Mouse (Mus musculus): ENCODE data around the gene Ccdc125. TPM values are rescaled to one million over a fixed set of nuclear protein-coding genes. Genes with fewer than 3 reads are reported as not detected.
A peak's percentile ranks its signal among the peaks of the same experiment; 100 is the strongest.

Ccdc125 gene
- polyA plus RNA-seq (2012; fragmentation: generic; extraction: Trizol), result 0.17 TPM

DNA sequence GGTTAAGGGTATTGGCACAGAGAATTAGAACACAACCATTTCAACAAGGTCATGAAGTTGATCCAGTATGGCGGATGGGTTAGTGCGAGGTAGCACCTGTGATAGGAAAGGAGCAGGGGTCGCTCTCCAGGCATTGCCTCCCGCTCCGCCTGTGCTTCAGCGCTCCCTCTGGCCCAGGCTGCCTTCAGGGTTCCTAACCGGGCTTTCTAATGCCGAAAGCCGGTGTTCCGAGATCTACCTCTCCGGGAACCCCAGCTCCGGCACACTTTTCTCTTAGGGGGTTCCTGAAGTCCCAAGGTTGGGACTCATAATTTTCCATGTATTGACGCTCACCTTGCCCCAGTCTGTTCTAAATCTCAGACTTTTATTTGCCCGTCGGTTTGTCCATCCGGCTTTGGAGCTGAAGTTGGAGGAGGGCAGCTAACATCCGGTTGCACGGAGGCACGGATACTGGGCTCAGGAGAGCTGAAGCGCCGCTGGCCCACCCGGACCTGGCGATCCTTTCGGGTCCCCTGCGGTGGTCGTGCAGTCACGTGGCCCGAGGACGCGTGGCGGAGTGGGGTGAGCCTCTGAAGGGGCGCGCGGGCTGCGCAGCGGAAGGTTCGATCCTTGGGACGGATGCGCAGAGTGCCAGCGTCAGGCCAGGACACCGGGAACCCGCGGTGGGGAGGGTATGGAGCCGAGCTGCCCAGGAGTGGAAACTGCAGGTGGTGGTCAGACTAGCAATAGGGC, at the start of gene Ccdc125:
Ccdc125 (plus strand) TSS at position 427 of the 732 bp plus-strand sequence.
- Histone ChIP-seq H3K4me2 (ENCODE audit: low read depth) (no peak within 1 kb of the TSS), H3K4me3 (no peak within 1 kb of the TSS), H3K79me2 (ENCODE audit: control insufficient read depth, insufficient read depth) (no peaks in the 10 kb centered on the region), H3K27me3 (ENCODE audit: control insufficient read depth, insufficient read depth, insufficient read length) (no peaks in the 10 kb centered on the region), H3ac (ENCODE audit: control insufficient read depth, insufficient read length) (no peak within 1 kb of the TSS), H3K36me3 (ENCODE audit: control insufficient read depth, insufficient read depth) (peaks cover 4% of the 10 kb centered on the region)
- TF ChIP-seq SRF (IDR thresholded peaks at IDR 0.05; ENCODE audit: control insufficient read depth, insufficient read length, low read depth) (no peak), USF1 (IDR thresholded peaks at IDR 0.05; ENCODE audit: low read depth) (no peak), MAX (IDR thresholded peaks at IDR 0.05; ENCODE audit: low read depth) (no peak), TCF12 (IDR thresholded peaks at IDR 0.05; ENCODE audit: insufficient read depth, poor library complexity, severe bottlenecking) (no peak), CEBPB (IDR thresholded peaks at IDR 0.05; ENCODE audit: insufficient read depth, poor library complexity, severe bottlenecking) (no peak), TCF3 (IDR thresholded peaks at IDR 0.05; ENCODE audit: insufficient read length, low read depth) (no peak), POLR2AphosphoS2 (IDR thresholded peaks at IDR 0.05; ENCODE audit: insufficient read length, low read depth) (no peak), REST (IDR thresholded peaks at IDR 0.05; ENCODE audit: insufficient read depth, insufficient read length) (no peak), MYOG (IDR thresholded peaks at IDR 0.05; ENCODE audit: control insufficient read depth in 1 of 3, insufficient read depth in 1 of 3, insufficient read length in 2 of 3, low read depth in 2 of 3) (no peak), POLR2A (IDR thresholded peaks at IDR 0.05; ENCODE audit: insufficient read length, low read depth) (no peak), MYOD1 (IDR thresholded peaks at IDR 0.05; ENCODE audit: control insufficient read depth in 1 of 3, insufficient read length in 2 of 3, low read depth in 2 of 3) (no peak)

DNA sequence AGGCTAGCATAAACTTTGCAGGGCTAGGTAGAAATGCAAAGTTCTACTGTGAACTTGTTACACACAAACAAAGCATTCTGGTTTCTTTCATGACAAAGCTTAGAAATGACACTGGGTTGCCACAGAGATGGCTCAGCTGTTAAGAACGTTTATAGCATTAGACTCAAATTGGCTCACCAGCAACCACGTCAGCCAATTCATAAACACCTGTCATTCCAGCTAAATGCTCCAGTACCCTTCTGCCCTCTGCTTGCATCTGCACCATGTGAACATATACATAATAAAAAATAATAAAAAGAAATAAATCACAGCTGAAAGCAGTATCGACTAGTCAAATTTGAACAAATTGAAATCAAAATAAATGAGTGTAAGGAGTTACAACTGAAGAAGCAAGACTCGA, 47.3 kb upstream of the Ccdc125 start:
- Histone ChIP-seq H3K36me3 (ENCODE audit: control insufficient read depth, insufficient read depth) (peaks cover 45% of the 10 kb centered on the region), H3K79me2 (ENCODE audit: control insufficient read depth, insufficient read depth) (no peaks in the 10 kb centered on the region), H3K27me3 (ENCODE audit: control insufficient read depth, insufficient read depth, insufficient read length) (no peaks in the 10 kb centered on the region), H3K4me2 (ENCODE audit: low read depth) (no peak overlapping the region), H3K4me3 (no peak overlapping the region), H3ac (ENCODE audit: control insufficient read depth, insufficient read length) (no peak overlapping the region)
- TF ChIP-seq POLR2AphosphoS2 (IDR thresholded peaks at IDR 0.05; ENCODE audit: insufficient read length, low read depth) (no peak), MYOG (IDR thresholded peaks at IDR 0.05; ENCODE audit: control insufficient read depth in 1 of 3, insufficient read depth in 1 of 3, insufficient read length in 2 of 3, low read depth in 2 of 3) (peak in 1 of 3 experiments; percentile 57), USF1 (IDR thresholded peaks at IDR 0.05; ENCODE audit: low read depth) (no peak), MYOD1 (IDR thresholded peaks at IDR 0.05; ENCODE audit: control insufficient read depth in 1 of 3, insufficient read length in 2 of 3, low read depth in 2 of 3) (peak in 2 of 3 experiments; percentile 13 to 59), POLR2A (IDR thresholded peaks at IDR 0.05; ENCODE audit: insufficient read length, low read depth) (no peak), CEBPB (IDR thresholded peaks at IDR 0.05; ENCODE audit: insufficient read depth, poor library complexity, severe bottlenecking) (no peak), MAX (IDR thresholded peaks at IDR 0.05; ENCODE audit: low read depth) (no peak), E2F4 (IDR thresholded peaks at IDR 0.05; ENCODE audit: insufficient read depth) (no peak)

DNA sequence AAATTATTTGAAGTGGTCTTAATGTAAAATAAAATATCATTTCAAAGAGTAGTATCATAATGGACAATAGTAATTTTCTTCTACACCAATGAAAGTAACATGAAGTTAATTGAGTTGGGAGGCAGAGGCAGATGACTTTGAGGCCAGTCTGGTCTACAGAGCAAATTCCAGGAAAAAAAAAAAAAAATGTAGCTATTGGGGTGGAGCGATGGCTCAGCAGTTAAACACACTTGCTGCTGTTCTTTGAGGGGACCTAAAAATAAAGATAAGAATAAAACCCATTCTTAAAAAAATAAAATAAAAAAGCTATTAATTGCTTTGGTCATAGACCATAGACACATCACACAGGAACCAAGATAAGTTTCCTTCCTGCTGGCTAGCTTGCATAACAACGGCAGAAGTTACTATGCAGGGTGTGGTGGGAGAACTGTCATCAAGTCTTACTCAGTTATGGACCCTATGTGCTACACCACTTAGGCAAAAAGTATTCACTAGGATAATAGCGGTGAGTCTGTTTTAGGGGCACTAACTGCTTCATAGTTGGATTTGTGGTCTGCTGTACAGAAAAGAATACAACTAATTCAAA, 35.3 kb upstream of the Ccdc125 start:
- H3K27me3 ChIP-seq (ENCODE audit: control insufficient read depth, insufficient read depth, insufficient read length), result no peaks in the 10 kb centered on the region
- H3K4me3 ChIP-seq, result no peak overlapping the region
- TF ChIP-seq POLR2AphosphoS2 (IDR thresholded peaks at IDR 0.05; ENCODE audit: insufficient read length, low read depth) (no peak), SRF (IDR thresholded peaks at IDR 0.05; ENCODE audit: control insufficient read depth, insufficient read length, low read depth) (no peak), MYOD1 (IDR thresholded peaks at IDR 0.05; ENCODE audit: control insufficient read depth in 1 of 3, insufficient read length in 2 of 3, low read depth in 2 of 3) (no peak), POLR2A (IDR thresholded peaks at IDR 0.05; ENCODE audit: insufficient read length, low read depth) (no peak), TCF12 (IDR thresholded peaks at IDR 0.05; ENCODE audit: insufficient read depth, poor library complexity, severe bottlenecking) (no peak), MYOG (IDR thresholded peaks at IDR 0.05; ENCODE audit: control insufficient read depth in 1 of 3, insufficient read depth in 1 of 3, insufficient read length in 2 of 3, low read depth in 2 of 3) (no peak), TCF3 (IDR thresholded peaks at IDR 0.05; ENCODE audit: insufficient read length, low read depth) (no peak), USF1 (IDR thresholded peaks at IDR 0.05; ENCODE audit: low read depth) (no peak), MAX (IDR thresholded peaks at IDR 0.05; ENCODE audit: low read depth) (no peak), CEBPB (IDR thresholded peaks at IDR 0.05; ENCODE audit: insufficient read depth, poor library complexity, severe bottlenecking) (no peak), E2F4 (IDR thresholded peaks at IDR 0.05; ENCODE audit: insufficient read depth) (no peak), REST (IDR thresholded peaks at IDR 0.05; ENCODE audit: insufficient read depth, insufficient read length) (no peak)
- H3K79me2 ChIP-seq (ENCODE audit: control insufficient read depth, insufficient read depth), result no peaks in the 10 kb centered on the region
- peaks cover 69% of the 10 kb centered on the region for H3K36me3 ChIP-seq (ENCODE audit: control insufficient read depth, insufficient read depth)
- H3K4me2 ChIP-seq (ENCODE audit: low read depth), result no peak overlapping the region
- H3ac ChIP-seq (ENCODE audit: control insufficient read depth, insufficient read length), result no peak overlapping the region

DNA sequence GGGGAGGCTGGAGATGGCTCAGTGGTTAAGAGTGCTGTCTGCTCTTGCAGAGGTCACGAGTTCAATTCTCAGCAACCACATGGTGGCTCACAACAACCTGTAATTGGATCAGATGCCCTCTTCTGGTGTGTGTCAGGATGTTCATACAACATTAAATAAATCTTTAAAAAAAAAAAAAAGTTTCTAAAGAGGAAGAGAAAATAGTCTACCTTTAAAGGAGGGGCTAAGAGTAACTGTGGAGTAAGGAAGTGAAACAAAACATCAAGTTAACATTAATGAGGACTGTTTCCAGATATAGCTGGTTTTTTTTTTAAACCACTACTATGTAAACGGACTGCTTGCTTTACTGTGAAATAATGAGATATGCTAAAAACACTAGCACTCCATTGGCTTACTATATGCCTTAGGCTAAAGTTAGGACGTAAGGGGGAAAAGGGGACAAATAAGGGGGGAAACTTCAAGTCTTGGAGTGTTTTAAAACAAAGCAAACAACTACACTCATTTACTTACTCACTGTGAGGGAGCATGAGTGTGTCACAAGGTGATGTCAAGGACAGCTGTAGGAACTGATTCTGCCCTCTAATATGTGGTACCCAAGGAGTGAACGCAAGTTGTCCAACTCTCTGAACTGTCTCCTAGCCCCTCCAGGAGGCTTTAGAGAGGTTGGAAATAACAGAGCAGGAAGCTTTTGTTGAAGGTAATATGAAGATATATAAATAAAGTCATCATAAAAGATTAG, 26.9 kb upstream of the Ccdc125 start:
- TF ChIP-seq E2F4 (IDR thresholded peaks at IDR 0.05; ENCODE audit: insufficient read depth), result no peak
- TF ChIP-seq CEBPB (IDR thresholded peaks at IDR 0.05; ENCODE audit: insufficient read depth, poor library complexity, severe bottlenecking), result no peak
- TF ChIP-seq MAX (IDR thresholded peaks at IDR 0.05; ENCODE audit: low read depth), result no peak
- TF ChIP-seq TCF12 (IDR thresholded peaks at IDR 0.05; ENCODE audit: insufficient read depth, poor library complexity, severe bottlenecking), result no peak
- no peak for TF ChIP-seq MYOD1 (IDR thresholded peaks at IDR 0.05; ENCODE audit: control insufficient read depth in 1 of 3, insufficient read length in 2 of 3, low read depth in 2 of 3)
- TF ChIP-seq POLR2A (IDR thresholded peaks at IDR 0.05; ENCODE audit: insufficient read length, low read depth), result no peak
- TF ChIP-seq REST (IDR thresholded peaks at IDR 0.05; ENCODE audit: insufficient read depth, insufficient read length), result no peak
- TF ChIP-seq USF1 (IDR thresholded peaks at IDR 0.05; ENCODE audit: low read depth), result no peak
- TF ChIP-seq TCF3 (IDR thresholded peaks at IDR 0.05; ENCODE audit: insufficient read length, low read depth), result no peak
- no peak for TF ChIP-seq MYOG (IDR thresholded peaks at IDR 0.05; ENCODE audit: control insufficient read depth in 1 of 3, insufficient read depth in 1 of 3, insufficient read length in 2 of 3, low read depth in 2 of 3)
- no peak for TF ChIP-seq POLR2AphosphoS2 (IDR thresholded peaks at IDR 0.05; ENCODE audit: insufficient read length, low read depth)
- no peak for TF ChIP-seq SRF (IDR thresholded peaks at IDR 0.05; ENCODE audit: control insufficient read depth, insufficient read length, low read depth)
- no peak overlapping the region for H3ac ChIP-seq (ENCODE audit: control insufficient read depth, insufficient read length)
- no peaks in the 10 kb centered on the region for H3K79me2 ChIP-seq (ENCODE audit: control insufficient read depth, insufficient read depth)
- peaks cover 54% of the 10 kb centered on the region for H3K36me3 ChIP-seq (ENCODE audit: control insufficient read depth, insufficient read depth)
- H3K4me2 ChIP-seq (ENCODE audit: low read depth), result no peak overlapping the region
- no peak overlapping the region for H3K4me3 ChIP-seq
- no peaks in the 10 kb centered on the region for H3K27me3 ChIP-seq (ENCODE audit: control insufficient read depth, insufficient read depth, insufficient read length)
